Mouse (Mus musculus): ENCODE measurements around the gene Kdm1a.

GRCm38 (mm10) chr4:136600536-136600935 lies 2.0 kb downstream of the Kdm1a start:
- TF ChIP-seq HCFC1 (IDR thresholded peaks at IDR 0.05; ENCODE audit: borderline replicate concordance, insufficient read depth, low read length) (no peak), CHD2 (IDR thresholded peaks at IDR 0.05; ENCODE audit: low read depth, low read length) (no peak)

Data from ES-E14 (cell line).